Mouse (Mus musculus): ENCODE measurements at regions not wholly inside any gene's neighbourhood (a gene's known extent, or its start where the extent isn't known, plus 50 kb on each side); places are given as distances from the start of the nearest gene placed in this dataset.

GRCm38 (mm10) chr3:58091466-58092176, 243.7 kb upstream of the Pfn2 start:
- Histone ChIP-seq H3K4me2 (no peak overlapping the region), H3K27me3 (ENCODE audit: insufficient read depth, low read length) (no peaks in the 10 kb centered on the region), H3K4me3 (ENCODE audit: low read depth, low read length) (no peak overlapping the region), H3K9ac (no peak overlapping the region), H3K36me3 (ENCODE audit: insufficient read depth) (no peaks in the 10 kb centered on the region), H3K4me1 (ENCODE audit: insufficient read depth) (no peaks in the 10 kb centered on the region), H3K9me3 (ENCODE audit: low read depth, low read length) (no peaks in the 10 kb centered on the region), H3K27ac (ENCODE audit: low read depth) (no peak overlapping the region)
- ATAC-seq (ENCODE audit: insufficient read depth) (no peak), DNase-seq (no peak)
- 84% methylated on average over 6 of the region's 6 CpGs for WGBS
- TF ChIP-seq CTCF (IDR thresholded peaks at IDR 0.05; ENCODE audit: low read depth) = no peak

GRCm38 (mm10) chr3:58110911-58111476, 263.1 kb upstream of the Pfn2 start:
- no peak for TF ChIP-seq CTCF (IDR thresholded peaks at IDR 0.05; ENCODE audit: low read depth)
- ATAC-seq (ENCODE audit: insufficient read depth) = no peak
- Histone ChIP-seq H3K9ac (no peak overlapping the region), H3K4me3 (ENCODE audit: low read depth, low read length) (no peak overlapping the region), H3K4me2 (no peak overlapping the region), H3K4me1 (ENCODE audit: insufficient read depth) (no peaks in the 10 kb centered on the region), H3K9me3 (ENCODE audit: low read depth, low read length) (no peaks in the 10 kb centered on the region), H3K27ac (ENCODE audit: low read depth) (no peak overlapping the region), H3K27me3 (ENCODE audit: insufficient read depth, low read length) (no peaks in the 10 kb centered on the region), H3K36me3 (ENCODE audit: insufficient read depth) (no peaks in the 10 kb centered on the region)
- WGBS = 82% methylated on average over 5 of the region's 5 CpGs
- DNase-seq = no peak

GRCm38 (mm10) chr3:58112431-58112856, 264.6 kb upstream of the Pfn2 start:
- no peak overlapping the region for H3K27ac ChIP-seq (ENCODE audit: low read depth)
- no peak for DNase-seq
- no peak for TF ChIP-seq CTCF (IDR thresholded peaks at IDR 0.05; ENCODE audit: low read depth)
- no peaks in the 10 kb centered on the region for H3K9me3 ChIP-seq (ENCODE audit: low read depth, low read length)
- H3K9ac ChIP-seq = no peak overlapping the region
- no peak for ATAC-seq (ENCODE audit: insufficient read depth)
- no peak overlapping the region for H3K4me3 ChIP-seq (ENCODE audit: low read depth, low read length)
- 31% methylated on average over 7 of the region's 7 CpGs for WGBS
- H3K4me1 ChIP-seq (ENCODE audit: insufficient read depth) = no peaks in the 10 kb centered on the region
- H3K4me2 ChIP-seq = no peak overlapping the region
- no peaks in the 10 kb centered on the region for H3K27me3 ChIP-seq (ENCODE audit: insufficient read depth, low read length)
- no peaks in the 10 kb centered on the region for H3K36me3 ChIP-seq (ENCODE audit: insufficient read depth)

- Histone ChIP-seq H3K4me1 (ENCODE audit: insufficient read depth) (no peaks in the 10 kb centered on the region), H3K4me3 (ENCODE audit: low read depth, low read length) (no peak overlapping the region), H3K4me2 (no peak overlapping the region), H3K27me3 (ENCODE audit: insufficient read depth, low read length) (no peaks in the 10 kb centered on the region), H3K27ac (ENCODE audit: low read depth) (no peak overlapping the region), H3K36me3 (ENCODE audit: insufficient read depth) (no peaks in the 10 kb centered on the region), H3K9me3 (ENCODE audit: low read depth, low read length) (no peaks in the 10 kb centered on the region), H3K9ac (no peak overlapping the region)
- ATAC-seq (ENCODE audit: insufficient read depth) (no peak), DNase-seq (no peak)
- TF ChIP-seq CTCF (IDR thresholded peaks at IDR 0.05; ENCODE audit: low read depth) = no peak
- 92% methylated on average over 7 of the region's 7 CpGs for WGBS
Measured at GRCm38 (mm10) chr3:58113941-58114340, 266.1 kb upstream of the Pfn2 start.

GRCm38 (mm10) chr3:58115511-58115910, 267.6 kb upstream of the Pfn2 start:
- no peaks in the 10 kb centered on the region for H3K27me3 ChIP-seq (ENCODE audit: insufficient read depth, low read length)
- WGBS = 75% methylated on average over 1 of the region's 1 CpGs
- no peaks in the 10 kb centered on the region for H3K9me3 ChIP-seq (ENCODE audit: low read depth, low read length)
- ATAC-seq (ENCODE audit: insufficient read depth) (no peak), DNase-seq (no peak)
- H3K4me3 ChIP-seq (ENCODE audit: low read depth, low read length) = no peak overlapping the region
- no peaks in the 10 kb centered on the region for H3K36me3 ChIP-seq (ENCODE audit: insufficient read depth)
- no peak overlapping the region for H3K4me2 ChIP-seq
- no peaks in the 10 kb centered on the region for H3K4me1 ChIP-seq (ENCODE audit: insufficient read depth)
- H3K9ac ChIP-seq = no peak overlapping the region
- H3K27ac ChIP-seq (ENCODE audit: low read depth) = no peak overlapping the region
- no peak for TF ChIP-seq CTCF (IDR thresholded peaks at IDR 0.05; ENCODE audit: low read depth)

- 71% methylated on average over 7 of the region's 7 CpGs for WGBS
- H3K9ac ChIP-seq = no peak overlapping the region
- DNase-seq (no peak), ATAC-seq (ENCODE audit: insufficient read depth) (no peak)
- H3K4me3 ChIP-seq (ENCODE audit: low read depth, low read length) = no peak overlapping the region
- H3K4me1 ChIP-seq (ENCODE audit: insufficient read depth) = no peaks in the 10 kb centered on the region
- H3K4me2 ChIP-seq = no peak overlapping the region
- no peaks in the 10 kb centered on the region for H3K36me3 ChIP-seq (ENCODE audit: insufficient read depth)
- H3K27ac ChIP-seq (ENCODE audit: low read depth) = no peak overlapping the region
- no peak for TF ChIP-seq CTCF (IDR thresholded peaks at IDR 0.05; ENCODE audit: low read depth)
- H3K9me3 ChIP-seq (ENCODE audit: low read depth, low read length) = no peaks in the 10 kb centered on the region
- H3K27me3 ChIP-seq (ENCODE audit: insufficient read depth, low read length) = no peaks in the 10 kb centered on the region
Measured at GRCm38 (mm10) chr3:58116848-58117247, 269.0 kb upstream of the Pfn2 start.

GRCm38 (mm10) chr3:58120051-58120450, 272.2 kb upstream of the Pfn2 start:
- no peaks in the 10 kb centered on the region for H3K9me3 ChIP-seq (ENCODE audit: low read depth, low read length)
- H3K27me3 ChIP-seq (ENCODE audit: insufficient read depth, low read length) = no peaks in the 10 kb centered on the region
- ATAC-seq (ENCODE audit: insufficient read depth) (no peak), DNase-seq (no peak)
- no peak overlapping the region for H3K9ac ChIP-seq
- WGBS = 59% methylated on average over 3 of the region's 3 CpGs
- no peaks in the 10 kb centered on the region for H3K4me1 ChIP-seq (ENCODE audit: insufficient read depth)
- H3K4me2 ChIP-seq = no peak overlapping the region
- no peak for TF ChIP-seq CTCF (IDR thresholded peaks at IDR 0.05; ENCODE audit: low read depth)
- H3K27ac ChIP-seq (ENCODE audit: low read depth) = no peak overlapping the region
- H3K36me3 ChIP-seq (ENCODE audit: insufficient read depth) = no peaks in the 10 kb centered on the region
- H3K4me3 ChIP-seq (ENCODE audit: low read depth, low read length) = no peak overlapping the region

All from lung, embryonic 14.5 days (tissue).